Comparison of ENCODE assay signal across 25 mouse cellular contexts in genomic region chrX:81732506-81732905, GRCm38 (mm10).
A peak's percentile ranks its signal among the peaks of the same experiment; 100 is the strongest.
DNase-seq lines count a peak whose midpoint lies in the region; ATAC-seq and TF ChIP-seq lines count a peak whose summit lies in the region.
"Had no signal": no experiment of that assay in that cellular context is flagged by ENCODE, and none has a peak within 500 bp of the region (broad histone marks: within the 10 kb centered on the region; RNA-seq: fewer than 3 reads in every experiment).

No protein-coding gene starts in this region.

- peak; percentile 89 for DNase-seq in 3T3-L1 (ENCODE audit: low read depth, low spot score)
- peak; percentile 40 for DNase-seq in Muller cell, postnatal 12 days (ENCODE audit: inconsistent ontology term)
- DNase-seq in urinary bladder, postnatal 36 days (ENCODE audit: low spot score in 2 of 2): no peak
- DNase-seq: adrenal gland, adult 8-10 months; adrenal gland, postnatal 14 days; adrenal gland, postnatal 36 days; cerebellum, adult 11-12 months; cerebellum, adult 2 months; cerebellum, adult 9-10 months; cerebellum, postnatal 10 days; cerebellum, postnatal 25 days had no signal

- TF ChIP-seq POLR2A in embryonic fibroblast, embryonic 13.5 days (IDR thresholded peaks at IDR 0.05; ENCODE audit: low read depth, low read length): no peak

- H3K36me3 ChIP-seq in liver, embryonic 12.5 days: no peaks in the 10 kb centered on the region
- H3K36me3 ChIP-seq: embryonic facial prominence, embryonic 10.5 days; embryonic facial prominence, embryonic 12.5 days; forebrain, embryonic 10.5 days; forebrain, embryonic 12.5 days; G1E had no signal

- no peaks in the 10 kb centered on the region for H3K27me3 ChIP-seq in liver, embryonic 12.5 days (replicated peaks)
- H3K27me3 ChIP-seq: CH12.LX; embryonic facial prominence, embryonic 12.5 days; forebrain, embryonic 12.5 days had no signal

- no peak overlapping the region for H3K4me2 ChIP-seq in liver, embryonic 12.5 days
- H3K4me2 ChIP-seq: embryonic facial prominence, embryonic 12.5 days; forebrain, embryonic 12.5 days had no signal

- no peaks in the 10 kb centered on the region for H3K9me3 ChIP-seq in liver, embryonic 12.5 days (replicated peaks)
- H3K9me3 ChIP-seq: embryonic facial prominence, embryonic 10.5 days; embryonic facial prominence, embryonic 12.5 days; forebrain, embryonic 10.5 days; forebrain, embryonic 12.5 days; G1E had no signal

- no peak overlapping the region for H3K9ac ChIP-seq in liver, embryonic 12.5 days
- H3K9ac ChIP-seq: embryonic facial prominence, embryonic 12.5 days; forebrain, embryonic 12.5 days had no signal

- WGBS in liver, embryonic 12.5 days (ENCODE audit: insufficient replicate concordance): 58% methylated on average over 2 of the region's 2 CpGs

- H3K4me1 ChIP-seq in embryonic fibroblast, embryonic 13.5 days (ENCODE audit: control insufficient read depth, insufficient read depth, low read length): no peaks in the 10 kb centered on the region
- H3K4me1 ChIP-seq in liver, embryonic 12.5 days: no peaks in the 10 kb centered on the region
- H3K4me1 ChIP-seq: embryonic facial prominence, embryonic 10.5 days; embryonic facial prominence, embryonic 12.5 days; forebrain, embryonic 10.5 days; forebrain, embryonic 12.5 days had no signal

- H3K27ac ChIP-seq in embryonic fibroblast, embryonic 13.5 days (ENCODE audit: insufficient read depth, low read length): peak overlapping the region; percentile 52
- H3K27ac ChIP-seq in liver, embryonic 12.5 days: no peak overlapping the region
- H3K27ac ChIP-seq: embryonic facial prominence, embryonic 10.5 days; embryonic facial prominence, embryonic 12.5 days; forebrain, embryonic 10.5 days; forebrain, embryonic 12.5 days had no signal

- ATAC-seq in liver, embryonic 12.5 days: no peak
- ATAC-seq: activated CD4-positive, CD25-positive, alpha-beta regulatory T cell, adult 4 months; CD4-positive, CD25-positive, alpha-beta regulatory T cell, adult 4 months; forebrain, embryonic 14.5 days; forebrain, embryonic 16.5 days; Patski had no signal

- TF ChIP-seq CTCF in embryonic fibroblast, embryonic 13.5 days (IDR thresholded peaks at IDR 0.05; ENCODE audit: borderline replicate concordance, insufficient read depth, low read length): no peak

- H3K4me3 ChIP-seq in embryonic fibroblast, embryonic 13.5 days (ENCODE audit: insufficient read depth, low read length): no peak overlapping the region
- no peak overlapping the region for H3K4me3 ChIP-seq in liver, embryonic 12.5 days
- H3K4me3 ChIP-seq: embryonic facial prominence, embryonic 10.5 days; embryonic facial prominence, embryonic 12.5 days; erythroblast, embryonic 14.5 days; forebrain, embryonic 10.5 days; forebrain, embryonic 12.5 days had no signal

Comparison
In these comparisons a context has a peak if more than half of its experiments do, and no peak if none do; other contexts are left out.
1. DNase-seq: peak in 3T3-L1 (single experiment) and Muller cell, postnatal 12 days (single experiment); none in urinary bladder, postnatal 36 days (0 of 2).